Mouse (Mus musculus) lung, postnatal 0 days (tissue): ENCODE data around the gene Arrdc2.

Experiments
- CTCF ChIP-seq: IDR thresholded peaks from 2 replicates; pipeline ENCODE4 v1.5.1; 2016; ENCODE audit warnings: antibody characterized with exemption, mild to moderate bottlenecking
- EP300 ChIP-seq: IDR thresholded peaks from 2 replicates; pipeline ENCODE4 v1.6.1; 2016; ENCODE audit warnings: antibody characterized with exemption, mild to moderate bottlenecking, control low read depth

DNA sequence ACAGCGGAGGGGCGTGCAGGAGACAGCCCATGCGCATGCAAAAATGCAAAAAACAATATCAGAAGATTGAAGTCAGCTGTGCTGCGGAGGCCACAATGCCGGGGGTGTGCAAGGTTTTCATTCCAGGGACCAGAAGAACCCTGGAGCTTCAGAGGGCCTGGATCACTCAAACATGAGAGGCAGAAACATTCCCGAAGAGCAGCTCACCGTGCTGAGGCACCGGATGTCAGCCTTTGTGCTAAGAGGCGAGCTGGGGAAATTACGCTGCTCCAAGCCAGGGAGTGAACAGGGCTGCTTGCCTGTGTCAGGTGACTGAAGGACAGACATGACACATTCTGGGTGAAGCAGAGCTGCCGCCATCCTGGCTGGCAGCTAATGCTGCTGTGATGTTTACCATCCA lies 41.0 kb upstream of the Arrdc2 start:
- no peak for TF ChIP-seq CTCF
- TF ChIP-seq EP300: no peak
